Mouse (Mus musculus) natural killer cell, adult 2 months (primary cell): ENCODE data around the gene Pqlc3.
"Not testable (repeated sequence)": the region's sequence is repeated elsewhere in the genome, so short reads cannot be mapped to it uniquely, and the experiment has no call there.

Experiments used
- DNase-seq, 2 experiments: peaks; one replicate each; pipeline ENCODE4 v3.0.0; 2022; ENCODE audit warnings: low spot score in 2 of 2

Pqlc3 gene

GRCm38 (mm10) chr12:16999739-17000497, at the start of gene Pqlc3:
Pqlc3 (minus strand) TSS chr12:17000408.
- peak; percentile 77 to 85 for DNase-seq

DNA sequence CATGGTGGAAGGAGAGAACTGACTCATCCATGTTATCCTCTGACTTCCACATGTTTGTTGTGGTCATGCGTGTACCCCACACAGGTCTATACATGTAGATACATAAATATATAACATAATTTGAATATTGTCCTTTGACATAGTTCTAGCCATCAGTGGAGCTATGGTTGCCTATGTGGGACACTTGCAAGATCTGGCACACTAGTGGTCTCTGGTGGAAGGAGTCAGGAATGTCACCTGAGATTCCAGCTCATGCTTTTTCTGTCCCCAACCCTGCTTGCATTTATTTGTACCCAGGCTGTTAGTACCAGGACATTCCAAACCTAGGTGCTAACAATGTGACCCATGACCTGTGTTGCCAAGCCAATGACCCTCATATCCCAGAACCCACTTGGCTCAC, 49.6 kb upstream of the Pqlc3 start:
- DNase-seq: no peak

- DNase-seq: no peak
Observed at GRCm38 (mm10) chr12:17048979-17049612, 48.9 kb upstream of the Pqlc3 start.

DNA sequence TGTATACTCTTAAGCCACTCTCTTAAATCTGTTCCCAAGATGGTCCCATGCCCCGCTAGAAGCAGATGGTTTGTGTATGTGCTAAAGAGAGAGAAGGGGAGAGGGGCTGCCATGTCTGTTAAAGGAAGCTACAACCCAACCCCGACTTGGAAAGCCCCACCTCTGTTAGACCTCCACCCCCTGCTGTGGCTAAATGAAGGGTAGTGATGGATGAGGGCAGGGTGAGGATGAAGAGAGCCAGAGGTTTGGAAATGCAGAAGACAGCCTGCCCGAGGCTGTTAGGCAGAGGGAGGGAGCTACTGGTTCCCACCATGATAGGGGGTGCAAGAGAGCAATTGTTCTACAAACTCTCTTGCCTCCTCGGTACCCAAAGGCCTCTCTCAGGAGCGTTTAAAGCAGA, 43.1 kb upstream of the Pqlc3 start:
- no peak for DNase-seq

DNA sequence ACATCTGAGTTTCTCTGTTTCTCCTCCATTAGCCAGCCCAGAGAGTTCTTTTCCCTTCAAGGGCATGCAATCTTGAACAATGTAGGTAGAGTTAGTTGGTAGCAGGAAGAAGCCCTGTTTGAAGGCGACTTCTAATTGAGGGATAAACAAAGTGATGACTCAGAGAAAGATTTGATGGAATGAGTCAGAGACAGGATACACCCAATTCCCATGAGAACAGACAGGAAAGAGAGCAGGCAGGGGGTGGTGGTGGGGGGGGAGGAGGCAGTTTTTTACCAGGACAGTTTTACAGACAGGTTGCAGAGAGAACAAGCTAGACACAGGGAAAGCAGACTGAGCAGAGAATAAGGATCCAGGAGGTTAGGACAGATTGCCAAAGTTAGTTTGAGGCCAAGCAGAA, 40.4 kb upstream of the Pqlc3 start:
- DNase-seq: no peak

DNA sequence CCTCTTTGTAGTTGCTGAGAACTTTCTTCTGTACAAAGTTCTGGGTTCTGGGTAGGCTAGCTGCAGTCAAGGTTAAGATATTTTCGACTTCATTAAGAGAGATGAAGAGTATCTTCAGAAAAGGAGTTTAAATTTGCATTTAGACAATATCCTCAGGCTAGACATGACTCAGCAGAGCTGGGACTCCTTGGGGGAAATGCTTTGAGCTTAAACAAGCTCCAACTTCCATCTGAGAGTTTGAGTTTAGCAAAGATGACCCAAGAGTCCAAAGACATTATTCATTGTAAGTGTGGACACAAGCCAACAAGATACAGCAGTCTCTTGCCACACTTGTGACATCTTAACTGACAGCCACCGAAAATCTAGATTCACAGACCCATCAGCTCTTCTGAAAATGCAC, 39.2 kb upstream of the Pqlc3 start:
- DNase-seq: no peak

- DNase-seq: no peak
Observed at GRCm38 (mm10) chr12:17038246-17038645, 38.0 kb upstream of the Pqlc3 start.

DNA sequence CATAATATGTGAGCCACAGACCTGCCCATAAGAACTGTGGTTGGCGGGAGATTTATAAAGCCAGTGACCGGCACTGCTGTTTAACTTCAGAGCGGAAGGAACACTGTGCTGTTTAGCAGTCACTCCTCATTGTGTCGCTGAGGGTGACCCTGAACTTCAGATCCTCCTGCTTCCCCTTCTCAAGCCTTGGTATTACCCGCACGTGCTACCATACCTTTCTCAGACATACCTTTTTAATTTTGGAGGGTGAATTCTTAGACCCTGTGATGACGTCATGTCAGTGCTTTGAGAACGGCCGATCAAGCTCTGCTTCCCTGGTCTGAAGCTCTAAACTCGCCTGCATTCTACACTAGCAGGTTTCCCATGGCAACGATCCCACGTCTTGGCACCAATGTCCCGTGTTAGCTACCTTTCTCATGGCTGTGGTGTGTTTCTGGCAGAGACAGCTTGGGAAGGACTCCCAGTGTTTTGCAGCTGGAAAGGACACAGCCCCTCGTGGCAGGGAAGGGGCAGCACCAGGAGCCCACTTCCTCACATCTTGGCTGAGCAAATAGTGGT, 36.9 kb upstream of the Pqlc3 start:
- DNase-seq: no peak

GRCm38 (mm10) chr12:17036532-17036931, 36.3 kb upstream of the Pqlc3 start:
- no peak for DNase-seq

DNA sequence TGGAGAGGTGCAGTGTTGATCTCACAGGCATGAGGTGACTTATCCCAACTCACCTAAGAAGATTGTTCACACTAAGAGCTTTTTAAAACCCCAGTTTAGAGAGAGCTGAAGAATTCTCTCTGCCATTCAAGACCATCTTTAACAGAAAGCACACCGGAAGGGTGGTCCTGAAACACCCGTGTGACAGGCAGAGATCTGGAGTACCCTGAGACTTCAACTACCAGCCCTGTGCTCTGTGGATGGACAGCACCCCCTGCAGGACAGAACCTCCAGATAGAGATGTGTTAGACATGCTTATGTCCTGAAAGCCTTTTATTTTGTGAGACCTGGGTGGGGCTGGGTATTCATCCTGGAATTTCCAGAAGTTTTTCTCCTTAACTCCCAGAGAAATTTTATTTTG, 34.9 kb upstream of the Pqlc3 start:
- DNase-seq: peak; percentile 21 to 48

DNA sequence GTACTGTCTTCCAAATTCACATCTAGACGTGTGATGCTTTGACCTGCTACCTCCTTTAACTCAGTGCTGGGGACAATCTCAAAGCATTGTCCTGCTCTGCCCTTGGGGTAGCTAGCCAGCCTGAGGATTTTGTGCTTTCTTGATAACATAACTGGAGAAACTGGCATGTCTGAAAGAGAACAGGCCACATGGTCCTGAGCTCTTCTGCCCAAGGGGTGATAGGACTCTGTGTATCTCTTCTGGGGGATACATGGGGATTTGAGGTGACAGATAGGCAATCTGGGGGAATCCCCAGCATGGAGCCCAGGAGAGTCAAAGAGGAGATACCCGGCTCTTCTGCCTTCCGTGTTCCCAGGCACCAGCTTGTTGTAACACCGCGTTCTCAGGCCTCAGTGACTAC, 34.5 kb upstream of the Pqlc3 start:
- DNase-seq: no peak

- DNase-seq: peak; percentile 30 to 34
Observed at GRCm38 (mm10) chr12:17033464-17033841, 33.2 kb upstream of the Pqlc3 start.

GRCm38 (mm10) chr12:17032694-17033463, 32.7 kb upstream of the Pqlc3 start:
- DNase-seq: peak; percentile 57 to 73

DNA sequence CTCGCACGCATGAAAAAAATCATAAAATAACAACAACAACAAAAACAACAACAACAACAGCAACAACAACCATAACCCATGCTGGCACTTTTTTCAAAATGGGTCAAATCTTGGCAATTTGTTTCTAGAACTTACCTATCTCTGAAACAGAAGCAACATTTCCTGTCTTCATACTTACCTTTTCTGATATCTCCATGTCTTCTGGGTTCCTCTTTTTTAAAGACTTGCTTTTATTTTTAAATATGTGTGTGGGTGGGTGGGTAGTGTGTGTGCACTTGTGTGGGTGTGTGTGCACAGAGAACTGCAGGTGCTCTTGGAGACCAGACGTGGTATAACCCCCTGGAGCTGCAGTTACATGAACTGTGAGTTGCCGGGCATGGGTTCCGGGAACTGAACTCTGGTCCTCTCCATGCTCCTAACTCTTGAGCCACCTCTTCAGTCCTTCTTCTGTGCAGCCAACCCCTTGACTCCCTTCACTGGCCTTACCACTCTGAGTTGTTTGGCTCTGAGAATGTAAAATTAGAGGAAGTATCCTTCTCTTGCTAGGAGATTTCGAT, 24.4 kb upstream of the Pqlc3 start:
- no peak for DNase-seq

DNA sequence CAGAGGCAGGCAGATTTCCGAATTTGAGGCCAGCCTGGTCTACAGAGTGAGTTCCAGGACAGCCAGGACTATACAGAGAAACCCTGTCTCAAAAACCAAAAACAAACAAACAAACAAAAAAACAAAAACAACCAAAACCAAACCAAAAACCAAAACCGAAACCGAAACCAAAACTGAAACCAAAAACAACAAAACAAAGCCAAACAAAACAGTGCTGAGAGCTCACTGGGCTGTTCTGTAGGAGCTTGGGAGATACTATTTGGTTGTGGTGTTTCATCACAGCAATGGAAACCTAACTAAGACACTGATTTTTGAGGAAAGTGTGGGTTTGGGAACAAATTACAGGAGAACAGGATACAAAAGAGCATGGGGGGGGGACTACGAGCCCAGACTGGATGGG, 21.9 kb upstream of the Pqlc3 start:
- no peak for DNase-seq

DNA sequence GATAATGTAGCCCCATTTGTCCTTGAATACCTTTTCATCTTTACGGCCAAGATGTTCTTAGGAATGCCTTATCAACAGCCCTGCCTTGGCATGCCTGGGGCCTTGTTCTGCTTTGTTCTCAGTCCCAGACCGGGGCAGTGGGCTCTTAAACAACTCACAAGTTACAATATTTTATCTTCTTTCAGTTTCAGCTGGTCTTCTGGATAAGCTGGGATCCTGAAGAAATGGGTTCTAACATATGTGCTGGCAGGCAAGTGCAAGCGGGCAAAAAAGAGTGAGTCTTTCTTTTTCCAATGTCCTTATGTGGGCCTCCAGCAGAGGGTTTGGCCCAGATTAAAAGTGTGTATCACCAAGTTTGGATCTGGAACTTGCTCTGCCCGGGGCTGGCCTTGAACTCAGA, 20.9 kb upstream of the Pqlc3 start:
- DNase-seq: not testable (repeated sequence)

- DNase-seq: peak; percentile 40 to 60
Observed at GRCm38 (mm10) chr12:17018468-17018867, 18.3 kb upstream of the Pqlc3 start.

GRCm38 (mm10) chr12:17015711-17016110, 15.5 kb upstream of the Pqlc3 start:
- DNase-seq: no peak

DNA sequence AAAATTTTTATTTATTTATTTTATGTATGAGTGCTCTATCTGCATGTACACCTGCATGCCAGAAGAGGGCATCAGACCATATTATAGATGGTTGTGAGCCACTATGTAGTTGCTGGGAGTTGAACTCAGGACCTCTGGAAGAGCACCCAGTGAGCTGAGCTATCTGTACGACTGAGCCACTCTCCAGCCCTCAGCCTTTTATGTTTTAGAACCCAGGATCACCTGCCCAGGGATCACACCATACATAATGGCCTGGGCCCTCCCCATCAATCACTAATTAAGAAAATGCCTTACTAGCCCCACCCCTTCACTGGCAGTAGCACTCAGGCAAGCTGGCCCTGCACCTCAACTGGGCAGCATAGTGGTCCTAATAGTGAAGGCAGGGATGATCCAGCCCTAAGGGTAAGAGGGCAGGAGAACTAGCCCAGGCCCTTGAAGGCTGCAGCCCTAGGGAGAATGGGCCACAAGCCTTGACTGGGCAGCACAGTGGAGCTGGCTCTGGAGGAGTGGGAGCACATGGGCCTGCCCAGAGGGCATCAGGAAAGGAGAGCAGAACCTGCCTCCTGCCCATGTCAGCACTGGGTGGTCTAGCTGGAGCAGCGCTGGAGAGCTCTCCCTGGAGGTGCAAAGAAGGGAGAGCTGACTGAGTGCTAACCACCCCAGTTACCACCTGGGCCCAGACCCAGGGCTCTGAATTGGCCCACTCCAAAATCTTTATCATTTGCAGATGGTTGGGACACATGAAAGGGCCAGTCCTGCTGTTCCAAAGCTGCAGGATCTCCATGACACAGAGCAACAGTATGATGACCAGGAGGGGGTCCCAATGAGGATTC, 12.1 kb upstream of the Pqlc3 start:
- no peak for DNase-seq

DNA sequence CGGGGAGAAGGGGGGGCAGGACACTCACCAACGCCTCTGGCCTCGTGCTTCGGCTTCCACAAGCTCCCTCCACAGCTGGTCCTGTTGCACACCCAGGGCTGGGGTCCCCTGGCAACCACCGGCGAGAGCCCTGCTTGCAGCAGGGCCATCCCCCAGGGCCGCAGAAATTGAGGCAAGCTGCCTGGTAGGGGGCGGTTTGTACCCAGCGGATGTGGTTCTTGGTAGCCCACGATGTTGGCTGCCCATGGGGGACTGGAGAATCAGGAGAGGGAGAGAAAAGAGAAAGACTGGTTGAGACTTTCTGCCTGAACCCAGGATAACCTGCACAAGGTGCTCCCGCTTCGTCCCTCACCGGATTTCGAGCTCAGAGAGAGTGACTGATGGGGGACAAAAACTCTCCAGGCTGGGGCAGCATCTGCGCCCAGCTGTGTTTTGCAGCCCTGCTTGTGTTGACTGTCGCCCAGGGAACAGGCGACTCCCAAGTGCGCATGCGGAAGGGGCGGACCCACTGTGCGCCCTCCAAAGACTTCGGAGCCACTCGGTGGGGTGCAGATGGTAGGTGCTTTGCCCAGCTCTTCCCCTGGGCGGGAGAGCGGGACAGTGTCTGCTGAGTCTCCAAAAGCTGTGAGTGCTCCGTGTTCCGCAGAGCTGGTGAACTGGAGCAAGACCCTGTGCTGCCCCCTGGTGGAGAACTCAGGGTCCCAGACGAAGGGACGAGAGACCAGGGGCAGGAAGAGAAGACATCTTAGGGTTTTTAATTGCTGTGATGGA, 11.1 kb upstream of the Pqlc3 start, which contains the start of gene 2410004P03Rik:
Gene 2410004P03Rik, minus strand, starts transcription at position 628 of the 771 bp plus-strand sequence.
- DNase-seq: peak; percentile 67 to 81
